Mouse (Mus musculus) liver, postnatal 0 days (tissue): ENCODE measurements at regions not wholly inside any gene's neighbourhood (a gene's known extent, or its start where the extent isn't known, plus 50 kb on each side); places are given as distances from the start of the nearest gene placed in this dataset.

ENCODE experiments used
- ATAC-seq: fragments of 200-750 bp; cut with Nextera tagmentation; 2 replicates; pipeline ENCODE4 v1.8.0; 2017; ENCODE audit warnings: mild to moderate bottlenecking, moderate library complexity
- DNase-seq: peaks from one replicate; pipeline ENCODE4 v3.0.0-alpha.2; 2016
- H3K27ac ChIP-seq: fragments of 300-500 bp; sonication (generic); 2 replicates; pipeline ENCODE4 v1.5.1; 2014; ENCODE audit warnings: antibody characterized with exemption, moderate library complexity, mild to moderate bottlenecking, low read depth
- H3K27me3 ChIP-seq: fragments of 300-500 bp; sonication (generic); 2 replicates; pipeline ENCODE4 v1.6.1; 2014; ENCODE audit warnings: low read length, control low read depth, mixed read lengths; ENCODE audit not compliant: insufficient read depth
- H3K36me3 ChIP-seq: fragments of 300-500 bp; sonication (generic); replicated peaks from 2 replicates; pipeline ENCODE4 v1.6.1; 2014; ENCODE audit warnings: mild to moderate bottlenecking, control low read depth, low read length, moderate library complexity, mixed read lengths; ENCODE audit not compliant: insufficient read depth
- H3K4me1 ChIP-seq: fragments of 300-500 bp; sonication (generic); 2 replicates; pipeline ENCODE4 v1.6.1; 2014; ENCODE audit warnings: antibody characterized with exemption, mild to moderate bottlenecking, control low read depth; ENCODE audit not compliant: insufficient read depth
- H3K4me2 ChIP-seq: fragments of 300-500 bp; sonication (generic); 2 replicates; pipeline ENCODE4 v1.6.1; 2014; ENCODE audit warnings: low read depth, mild to moderate bottlenecking, low read length, moderate library complexity, mixed read lengths
- H3K4me3 ChIP-seq: fragments of 300-500 bp; sonication (generic); 2 replicates; pipeline ENCODE4 v1.5.1; 2014; ENCODE audit warnings: low read depth, low read length
- H3K9ac ChIP-seq: fragments of 300-500 bp; sonication (generic); replicated peaks from 2 replicates; pipeline ENCODE4 v1.6.1; 2014; ENCODE audit warnings: mild to moderate bottlenecking, moderate library complexity
- H3K9me3 ChIP-seq: fragments of 300-500 bp; sonication (generic); 2 replicates; pipeline ENCODE4 v1.6.1; 2016; ENCODE audit warnings: mild to moderate bottlenecking, control low read depth, low read length, mixed read lengths
- CTCF ChIP-seq: sonication (generic); IDR thresholded peaks from 2 replicates; pipeline ENCODE4 v1.5.1; 2016; ENCODE audit warnings: antibody characterized with exemption, low read depth
- EP300 ChIP-seq: IDR thresholded peaks from 2 replicates; pipeline ENCODE4 v1.6.1; 2016; ENCODE audit warnings: antibody characterized with exemption, low read depth, mild to moderate bottlenecking
- WGBS: fragments of 180-500 bp; shearing (Covaris S2); extraction: QIAGEN DNeasy Blood & Tissue Kit; methylation state at CpG from one replicate; pipeline ENCODE4 v1.1.7; 2014; ENCODE audit not compliant: insufficient replicate concordance; 5-methylcytosine and 5-hydroxymethylcytosine counted together

- no peak for DNase-seq
- H3K4me2 ChIP-seq = no peak overlapping the region
- TF ChIP-seq CTCF (no peak), EP300 (no peak)
- no peaks in the 10 kb centered on the region for H3K9me3 ChIP-seq
- no peaks in the 10 kb centered on the region for H3K27me3 ChIP-seq
- no peaks in the 10 kb centered on the region for H3K4me1 ChIP-seq
- H3K9ac ChIP-seq = no peak overlapping the region
- no peaks in the 10 kb centered on the region for H3K36me3 ChIP-seq
- no peak for ATAC-seq
- H3K27ac ChIP-seq = no peak overlapping the region
- H3K4me3 ChIP-seq = no peak overlapping the region
- WGBS = 67% methylated on average over 8 of the region's 8 CpGs
Measured at GRCm38 (mm10) chr12:8417127-8417790, 82.5 kb downstream of the Rhob start.

GRCm38 (mm10) chr12:8412125-8412524, 87.7 kb downstream of the Rhob start:
- H3K27ac ChIP-seq = no peak overlapping the region
- H3K4me2 ChIP-seq = no peak overlapping the region
- ATAC-seq (no peak), DNase-seq (no peak)
- H3K9me3 ChIP-seq = no peaks in the 10 kb centered on the region
- WGBS = 81% methylated on average over 2 of the region's 2 CpGs
- TF ChIP-seq CTCF = no peak
- TF ChIP-seq EP300 = no peak
- H3K4me3 ChIP-seq = no peak overlapping the region
- no peaks in the 10 kb centered on the region for H3K36me3 ChIP-seq
- H3K27me3 ChIP-seq = no peaks in the 10 kb centered on the region
- H3K4me1 ChIP-seq = no peaks in the 10 kb centered on the region
- H3K9ac ChIP-seq = no peak overlapping the region

GRCm38 (mm10) chr12:8410410-8411341, 89.1 kb downstream of the Rhob start:
- Histone ChIP-seq H3K4me1 (no peaks in the 10 kb centered on the region), H3K4me2 (no peak overlapping the region), H3K27me3 (no peaks in the 10 kb centered on the region), H3K4me3 (no peak overlapping the region), H3K27ac (no peak overlapping the region), H3K36me3 (no peaks in the 10 kb centered on the region), H3K9me3 (no peaks in the 10 kb centered on the region), H3K9ac (no peak overlapping the region)
- DNase-seq (no peak), ATAC-seq (no peak)
- 69% methylated on average over 24 of the region's 24 CpGs for WGBS
- TF ChIP-seq CTCF (no peak), EP300 (no peak)

GRCm38 (mm10) chr12:8402084-8402483, 88.9 kb downstream of the Hs1bp3 start:
- ATAC-seq (peak; percentile 23; the same call in 1 of the 2 replicates), DNase-seq (no peak)
- Histone ChIP-seq H3K4me1 (peaks cover 7% of the 10 kb centered on the region; the same call in 1 of the 2 replicates), H3K4me2 (no peak overlapping the region), H3K9ac (no peak overlapping the region), H3K4me3 (no peak overlapping the region), H3K36me3 (no peaks in the 10 kb centered on the region), H3K27me3 (no peaks in the 10 kb centered on the region), H3K27ac (no peak overlapping the region), H3K9me3 (no peaks in the 10 kb centered on the region)
- TF ChIP-seq CTCF = no peak
- no peak for TF ChIP-seq EP300
- 51% methylated on average over 5 of the region's 5 CpGs for WGBS

- Histone ChIP-seq H3K4me3 (no peak overlapping the region), H3K9me3 (no peaks in the 10 kb centered on the region), H3K4me1 (peaks cover 7% of the 10 kb centered on the region; the same call in 1 of the 2 replicates), H3K4me2 (no peak overlapping the region), H3K27me3 (no peaks in the 10 kb centered on the region), H3K36me3 (no peaks in the 10 kb centered on the region), H3K27ac (no peak overlapping the region), H3K9ac (no peak overlapping the region)
- TF ChIP-seq EP300 (no peak), CTCF (no peak)
- WGBS = 83% methylated on average over 2 of the region's 2 CpGs
- ATAC-seq (no peak), DNase-seq (no peak)
Measured at GRCm38 (mm10) chr12:8401376-8401775, 88.1 kb downstream of the Hs1bp3 start.

GRCm38 (mm10) chr12:8400345-8401130, 87.3 kb downstream of the Hs1bp3 start:
- no peaks in the 10 kb centered on the region for H3K27me3 ChIP-seq
- H3K27ac ChIP-seq = peak overlapping the region; percentile 64; the same call in 1 of the 2 replicates
- H3K4me1 ChIP-seq = peaks cover 7% of the 10 kb centered on the region; the same call in 1 of the 2 replicates
- no peak overlapping the region for H3K9ac ChIP-seq
- no peak overlapping the region for H3K4me3 ChIP-seq
- peak; percentile 50 for ATAC-seq
- DNase-seq = no peak
- H3K9me3 ChIP-seq = no peaks in the 10 kb centered on the region
- no peaks in the 10 kb centered on the region for H3K36me3 ChIP-seq
- 70% methylated on average over 10 of the region's 10 CpGs for WGBS
- TF ChIP-seq CTCF (no peak), EP300 (peak; percentile 45; the same call in 1 of the 2 replicates)
- no peak overlapping the region for H3K4me2 ChIP-seq
